Mouse (Mus musculus) adrenal gland, postnatal 36 days (tissue): Measurements from ENCODE around the gene Dscaml1. TPM values are rescaled to one million over a fixed set of nuclear protein-coding genes. Genes with fewer than 3 reads are reported as not detected.

Experiments
- DNase-seq, 2 experiments: peaks; one replicate each; pipeline ENCODE4 v3.0.0; 2021; ENCODE audit warnings: mixed read lengths in 1 of 2
- total RNA-seq, 2 experiments: library from RNA; stranded (reverse); gene quantifications; 2 replicates each; pipeline ENCODE4 v1.2.3; 2021

The Dscaml1 gene
- total RNA-seq, 2 experiments from 2014 or later: 0.50 to 1.4 TPM

- no peak for DNase-seq
Measured at GRCm38 (mm10) chr9:45634978-45635377, 208.6 kb downstream of the Dscaml1 start.

GRCm38 (mm10) chr9:45637346-45637745 lies 210.9 kb downstream of the Dscaml1 start:
- DNase-seq: no peak

GRCm38 (mm10) chr9:45638184-45638917 lies 211.9 kb downstream of the Dscaml1 start:
- no peak for DNase-seq

- DNase-seq: no peak
Measured at GRCm38 (mm10) chr9:45644833-45645388, 218.5 kb downstream of the Dscaml1 start.

- DNase-seq: no peak
Measured at GRCm38 (mm10) chr9:45645526-45645925, 219.1 kb downstream of the Dscaml1 start.

GRCm38 (mm10) chr9:45651078-45651809 lies 224.8 kb downstream of the Dscaml1 start:
- DNase-seq: no peak

- no peak for DNase-seq
Measured at GRCm38 (mm10) chr9:45651810-45652177, 225.4 kb downstream of the Dscaml1 start.

- DNase-seq: no peak
Measured at GRCm38 (mm10) chr9:45657172-45658062, 231.0 kb downstream of the Dscaml1 start.

GRCm38 (mm10) chr9:45660191-45660590 lies 233.8 kb downstream of the Dscaml1 start:
- no peak for DNase-seq

GRCm38 (mm10) chr9:45662471-45662870 lies 236.0 kb downstream of the Dscaml1 start:
- no peak for DNase-seq

GRCm38 (mm10) chr9:45663386-45664315 lies 237.2 kb downstream of the Dscaml1 start:
- DNase-seq: no peak

GRCm38 (mm10) chr9:45664326-45664725 lies 237.9 kb downstream of the Dscaml1 start:
- DNase-seq: no peak

GRCm38 (mm10) chr9:45664871-45665394 lies 238.5 kb downstream of the Dscaml1 start:
- peak in 1 of 2 experiments; percentile 16 for DNase-seq

GRCm38 (mm10) chr9:45675931-45676330 lies 249.5 kb downstream of the Dscaml1 start:
- DNase-seq: no peak

GRCm38 (mm10) chr9:45676578-45676977 lies 250.2 kb downstream of the Dscaml1 start:
- no peak for DNase-seq

- DNase-seq: peak in 1 of 2 experiments; percentile 7
Measured at GRCm38 (mm10) chr9:45677236-45677781, 250.9 kb downstream of the Dscaml1 start.

- DNase-seq: no peak
Measured at GRCm38 (mm10) chr9:45677952-45678663, 251.7 kb downstream of the Dscaml1 start.

- no peak for DNase-seq
Measured at GRCm38 (mm10) chr9:45678664-45679026, 252.2 kb downstream of the Dscaml1 start.

GRCm38 (mm10) chr9:45682461-45682998 lies 256.1 kb downstream of the Dscaml1 start:
- no peak for DNase-seq
